In the genomic region with DNA sequence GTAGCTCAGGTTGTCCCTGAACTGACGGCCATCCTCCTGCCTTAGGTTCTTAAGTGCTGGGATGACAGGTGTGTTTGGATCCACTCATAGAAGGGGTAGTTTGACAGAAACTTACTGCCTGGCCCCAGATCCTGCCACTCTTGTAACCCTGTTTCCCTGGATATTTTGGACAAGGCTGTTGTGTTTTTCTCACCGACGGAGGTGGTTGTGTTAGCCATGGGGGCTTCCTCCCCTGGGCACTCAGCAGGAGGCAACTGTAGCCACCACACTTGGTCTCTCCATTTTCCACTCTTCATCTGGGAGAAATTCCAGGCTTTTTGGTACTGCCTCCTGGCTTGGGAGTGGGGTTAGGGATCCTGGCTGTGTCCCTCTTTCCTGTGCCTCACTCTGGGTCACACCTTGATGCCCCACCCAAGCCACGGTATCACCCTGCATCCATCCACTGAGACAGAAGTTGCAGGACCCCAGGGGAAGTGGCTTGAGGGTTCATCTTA, we compare ENCODE assay signal across 8 mouse cellular contexts. TPM values are rescaled to one million over a fixed set of nuclear protein-coding genes. Genes with fewer than 3 reads are reported as not detected.
DNase-seq lines count a peak whose midpoint lies in the region; ATAC-seq lines count a peak whose summit lies in the region.

No protein-coding gene starts in this region.

- ATAC-seq in kidney, embryonic 14.5 days (ENCODE audit: low FRiP score, low TSS enrichment): no peak
- no peak for ATAC-seq in hindbrain, embryonic 14.5 days (ENCODE audit: low FRiP score)
- no peak for ATAC-seq in midbrain, embryonic 12.5 days (ENCODE audit: low FRiP score, low read depth)

- H3K4me1 ChIP-seq in kidney, embryonic 14.5 days (ENCODE audit: control insufficient read depth, insufficient read depth, low read length): peaks cover 10% of the 10 kb centered on the region; the same call in 1 of the 2 replicates
- peaks cover 31% of the 10 kb centered on the region for H3K4me1 ChIP-seq in embryonic facial prominence, embryonic 10.5 days
- H3K4me1 ChIP-seq in hindbrain, embryonic 14.5 days (replicated peaks; ENCODE audit: control insufficient read depth, insufficient read depth, low read length): peaks cover 15% of the 10 kb centered on the region
- peaks cover 32% of the 10 kb centered on the region for H3K4me1 ChIP-seq in midbrain, embryonic 12.5 days

- DNase-seq in kidney, adult 9 months: no peak
- no peak for DNase-seq in embryonic facial prominence, embryonic 10.5 days (ENCODE audit: low spot score)
- no peak for DNase-seq in hindbrain, embryonic 14.5 days (ENCODE audit: low spot score)
- DNase-seq in adrenal gland, postnatal 14 days: no peak
- DNase-seq in layer of hippocampus, adult 9-10 months (ENCODE audit: low spot score): no peak
- no peak for DNase-seq in Muller cell, postnatal 12 days (ENCODE audit: inconsistent ontology term)

- no peaks in the 10 kb centered on the region for H3K9me3 ChIP-seq in kidney, embryonic 14.5 days (ENCODE audit: control insufficient read depth, low read length)
- H3K9me3 ChIP-seq in embryonic facial prominence, embryonic 10.5 days: no peaks in the 10 kb centered on the region
- H3K9me3 ChIP-seq in hindbrain, embryonic 14.5 days (ENCODE audit: control insufficient read depth, low read length): no peaks in the 10 kb centered on the region
- H3K9me3 ChIP-seq in midbrain, embryonic 12.5 days: no peaks in the 10 kb centered on the region

- 9% methylated on average over 4 of the region's 4 CpGs for WGBS in kidney, embryonic 14.5 days
- 16% methylated on average over 4 of the region's 4 CpGs for WGBS in embryonic facial prominence, embryonic 10.5 days
- 17% methylated on average over 4 of the region's 4 CpGs for whole genome bisulfite sequencing in hindbrain, embryonic 14.5 days
- WGBS in midbrain, embryonic 12.5 days: 11% methylated on average over 4 of the region's 4 CpGs

- H3K4me2 ChIP-seq in kidney, embryonic 14.5 days (replicated peaks; ENCODE audit: low read depth, low read length): peak overlapping the region; percentile 78
- peak overlapping the region; percentile 93 for H3K4me2 ChIP-seq in hindbrain, embryonic 14.5 days (replicated peaks)
- peak overlapping the region; percentile 77 for H3K4me2 ChIP-seq in midbrain, embryonic 12.5 days (replicated peaks)

- H3K9ac ChIP-seq in kidney, embryonic 14.5 days (ENCODE audit: low read depth, low read length): peak overlapping the region; percentile 81
- H3K9ac ChIP-seq in hindbrain, embryonic 14.5 days: peak overlapping the region; percentile 72
- H3K9ac ChIP-seq in midbrain, embryonic 12.5 days (replicated peaks): peak overlapping the region; percentile 78

- peaks cover 20% of the 10 kb centered on the region for H3K36me3 ChIP-seq in kidney, embryonic 14.5 days (ENCODE audit: control insufficient read depth, insufficient read depth, low read length)
- H3K36me3 ChIP-seq in embryonic facial prominence, embryonic 10.5 days (replicated peaks): peaks cover 29% of the 10 kb centered on the region
- H3K36me3 ChIP-seq in hindbrain, embryonic 14.5 days (replicated peaks; ENCODE audit: control insufficient read depth, insufficient read depth): peaks cover 20% of the 10 kb centered on the region
- peaks cover 20% of the 10 kb centered on the region for H3K36me3 ChIP-seq in midbrain, embryonic 12.5 days

- H3K4me3 ChIP-seq in kidney, embryonic 14.5 days (ENCODE audit: low read length): peak overlapping the region; percentile 81
- peak overlapping the region; percentile 88 for H3K4me3 ChIP-seq in embryonic facial prominence, embryonic 10.5 days
- peak overlapping the region; percentile 55 for H3K4me3 ChIP-seq in hindbrain, embryonic 14.5 days (replicated peaks; ENCODE audit: low read length)
- peak overlapping the region; percentile 72 for H3K4me3 ChIP-seq in midbrain, embryonic 12.5 days

- no peaks in the 10 kb centered on the region for H3K27me3 ChIP-seq in kidney, embryonic 14.5 days (ENCODE audit: control insufficient read depth, insufficient read depth, low read length)
- H3K27me3 ChIP-seq in embryonic facial prominence, embryonic 10.5 days (replicated peaks; ENCODE audit: low read depth, poor library complexity, severe bottlenecking): no peaks in the 10 kb centered on the region
- H3K27me3 ChIP-seq in hindbrain, embryonic 14.5 days (ENCODE audit: control insufficient read depth, insufficient read depth, low read length): no peaks in the 10 kb centered on the region
- H3K27me3 ChIP-seq in midbrain, embryonic 12.5 days: no peaks in the 10 kb centered on the region

- H3K27ac ChIP-seq in kidney, embryonic 14.5 days (ENCODE audit: low read depth, low read length): peak overlapping the region; percentile 90; the same call in 1 of the 2 replicates
- peak overlapping the region; percentile 91 for H3K27ac ChIP-seq in embryonic facial prominence, embryonic 10.5 days (replicated peaks)
- H3K27ac ChIP-seq in hindbrain, embryonic 14.5 days: peak overlapping the region; percentile 88; the same call in 1 of the 2 replicates
- H3K27ac ChIP-seq in midbrain, embryonic 12.5 days (replicated peaks): peak overlapping the region; percentile 94

RNA-seq across cellular contexts. Expression of a gene that starts 0.8 kb away (rescaled TPM):
- 12.9 and 22.4 TPM in 2 replicates for polyA plus RNA-seq in kidney, embryonic 14.5 days (2014; fragmentation: Nextera tagmentation; extraction: Ambion mirVana)
- polyA plus RNA-seq in embryonic facial prominence, embryonic 10.5 days (2016; fragmentation: Nextera tagmentation; extraction: Ambion mirVana): 20.8 and 21.1 TPM in 2 replicates
- 14.8 and 15.1 TPM in 2 replicates for polyA plus RNA-seq in hindbrain, embryonic 14.5 days (2014; fragmentation: Nextera tagmentation; extraction: Ambion mirVana)
- polyA plus RNA-seq in midbrain, embryonic 12.5 days (2016; fragmentation: Nextera tagmentation; extraction: Ambion mirVana): 18.7 and 21.6 TPM in 2 replicates
- 22.4 and 22.9 TPM in 2 replicates for total RNA-seq in adrenal gland, postnatal 14 days (2021)

RNA-seq across cellular contexts. Expression of a gene that starts 12.3 kb away (rescaled TPM):
- 70.0 and 70.9 TPM in 2 replicates for polyA plus RNA-seq in kidney, embryonic 14.5 days (2014; fragmentation: Nextera tagmentation; extraction: Ambion mirVana)
- polyA plus RNA-seq in embryonic facial prominence, embryonic 10.5 days (2016; fragmentation: Nextera tagmentation; extraction: Ambion mirVana): 49.7 and 51.0 TPM in 2 replicates
- polyA plus RNA-seq in hindbrain, embryonic 14.5 days (2014; fragmentation: Nextera tagmentation; extraction: Ambion mirVana): 45.4 and 46.5 TPM in 2 replicates
- 52.1 and 52.7 TPM in 2 replicates for polyA plus RNA-seq in midbrain, embryonic 12.5 days (2016; fragmentation: Nextera tagmentation; extraction: Ambion mirVana)
- total RNA-seq in adrenal gland, postnatal 14 days (2021): 78.9 and 83.1 TPM in 2 replicates

RNA-seq across cellular contexts. Expression of a gene that starts 12.5 kb away (rescaled TPM):
- 252 and 291 TPM in 2 replicates for polyA plus RNA-seq in kidney, embryonic 14.5 days (2014; fragmentation: Nextera tagmentation; extraction: Ambion mirVana)
- polyA plus RNA-seq in embryonic facial prominence, embryonic 10.5 days (2016; fragmentation: Nextera tagmentation; extraction: Ambion mirVana): 278 and 285 TPM in 2 replicates
- polyA plus RNA-seq in hindbrain, embryonic 14.5 days (2014; fragmentation: Nextera tagmentation; extraction: Ambion mirVana): 328 and 332 TPM in 2 replicates
- polyA plus RNA-seq in midbrain, embryonic 12.5 days (2016; fragmentation: Nextera tagmentation; extraction: Ambion mirVana): 326 and 332 TPM in 2 replicates
- total RNA-seq in adrenal gland, postnatal 14 days (2021): 235 and 252 TPM in 2 replicates

RNA-seq across cellular contexts. Expression of a gene that starts 29.5 kb away (rescaled TPM):
- polyA plus RNA-seq in kidney, embryonic 14.5 days (2014; fragmentation: Nextera tagmentation; extraction: Ambion mirVana): 1,078 and 1,559 TPM in 2 replicates
- polyA plus RNA-seq in embryonic facial prominence, embryonic 10.5 days (2016; fragmentation: Nextera tagmentation; extraction: Ambion mirVana): 908 and 951 TPM in 2 replicates
- polyA plus RNA-seq in hindbrain, embryonic 14.5 days (2014; fragmentation: Nextera tagmentation; extraction: Ambion mirVana): 622 and 778 TPM in 2 replicates
- 748 and 749 TPM in 2 replicates for polyA plus RNA-seq in midbrain, embryonic 12.5 days (2016; fragmentation: Nextera tagmentation; extraction: Ambion mirVana)
- total RNA-seq in adrenal gland, postnatal 14 days (2021): 1,600 and 1,776 TPM in 2 replicates

RNA-seq across cellular contexts. Expression of a gene that starts 33.5 kb away (rescaled TPM):
- polyA plus RNA-seq in kidney, embryonic 14.5 days (2014; fragmentation: Nextera tagmentation; extraction: Ambion mirVana): 129 and 151 TPM in 2 replicates
- polyA plus RNA-seq in embryonic facial prominence, embryonic 10.5 days (2016; fragmentation: Nextera tagmentation; extraction: Ambion mirVana): 118 and 138 TPM in 2 replicates
- polyA plus RNA-seq in hindbrain, embryonic 14.5 days (2014; fragmentation: Nextera tagmentation; extraction: Ambion mirVana): 161 and 166 TPM in 2 replicates
- polyA plus RNA-seq in midbrain, embryonic 12.5 days (2016; fragmentation: Nextera tagmentation; extraction: Ambion mirVana): 130 and 134 TPM in 2 replicates
- 116 and 123 TPM in 2 replicates for total RNA-seq in adrenal gland, postnatal 14 days (2021)
